Mouse (Mus musculus) liver, embryonic 14.5 days (tissue): ENCODE results near the gene Cox8a. TPM values are rescaled to one million over a fixed set of nuclear protein-coding genes. Genes with fewer than 3 reads are reported as not detected.

ENCODE experiments used
- ATAC-seq: fragments of 200-750 bp; cut with Nextera tagmentation; 2 replicates; pipeline ENCODE4 v1.8.0; 2017; ENCODE audit warnings: moderate number of reproducible peaks, mild to moderate bottlenecking, moderate library complexity; ENCODE audit not compliant: insufficient read depth
- DNase-seq, 3 experiments: peaks; one replicate each; pipeline ENCODE4 v3.0.0-alpha.2; 2012 to 2013; ENCODE audit warnings: low read depth in 3 of 3, low spot score in 3 of 3
- H3K27ac ChIP-seq: fragments of 300-500 bp; sonication (generic); 2 replicates; pipeline ENCODE4 v1.5.1; 2014; ENCODE audit warnings: moderate library complexity, mild to moderate bottlenecking, control low read depth, inconsistent platforms
- H3K27me3 ChIP-seq: fragments of 300-500 bp; sonication (generic); 2 replicates; pipeline ENCODE4 v1.6.1; 2014; ENCODE audit warnings: mild to moderate bottlenecking, low read length, moderate library complexity; ENCODE audit not compliant: control insufficient read depth, insufficient read depth
- H3K36me3 ChIP-seq: fragments of 300-500 bp; sonication (generic); replicated peaks from 2 replicates; pipeline ENCODE4 v1.6.1; 2014; ENCODE audit warnings: low read depth; ENCODE audit not compliant: control insufficient read depth, insufficient read depth
- H3K4me1 ChIP-seq, 2 experiments: fragments of 200-500 bp in 1 of 2; fragments of 300-500 bp in 1 of 2; sonication (generic) in 1 of 2; replicated peaks; 2 replicates each; pipeline ENCODE4 v1.6.1; 2012 to 2014; ENCODE audit warnings: antibody characterized with exemption in 1 of 2, inconsistent platforms in 1 of 2, low read length in 1 of 2; ENCODE audit not compliant: control insufficient read depth in 2 of 2, insufficient read depth in 2 of 2
- H3K4me2 ChIP-seq: fragments of 300-500 bp; sonication (generic); 2 replicates; pipeline ENCODE4 v1.6.1; 2014; ENCODE audit warnings: low read depth, mild to moderate bottlenecking, control low read depth, moderate library complexity
- H3K4me3 ChIP-seq, 2 experiments: fragments of 200-500 bp in 1 of 2; fragments of 300-500 bp in 1 of 2; sonication (generic) in 1 of 2; 2 replicates each; pipeline ENCODE4 v1.5.1; 2012 to 2014; ENCODE audit warnings: low read depth in 2 of 2, low read length in 2 of 2, mild to moderate bottlenecking in 2 of 2, control low read depth in 1 of 2, inconsistent platforms in 1 of 2, moderate library complexity in 1 of 2; ENCODE audit not compliant: insufficient read depth in 1 of 2
- H3K9ac ChIP-seq: fragments of 300-500 bp; sonication (generic); replicated peaks from 2 replicates; pipeline ENCODE4 v1.6.1; 2014; ENCODE audit warnings: mild to moderate bottlenecking, control low read depth, moderate library complexity
- H3K9me3 ChIP-seq: fragments of 300-500 bp; sonication (generic); 2 replicates; pipeline ENCODE4 v1.6.1; 2016; ENCODE audit warnings: low read length, mixed read lengths; ENCODE audit not compliant: control insufficient read depth
- CTCF ChIP-seq: IDR thresholded peaks from 2 replicates; pipeline ENCODE4 v1.5.1; 2016; ENCODE audit warnings: antibody characterized with exemption, low read depth, control low read depth
- EP300 ChIP-seq: IDR thresholded peaks from 2 replicates; pipeline ENCODE4 v1.6.1; 2016; ENCODE audit warnings: antibody characterized with exemption, low read depth
- WGBS: fragments of 180-500 bp; shearing (Covaris S2); extraction: QIAGEN DNeasy Blood & Tissue Kit; methylation state at CpG from one replicate; pipeline ENCODE4 v1.1.7; 2014; ENCODE audit not compliant: insufficient replicate concordance; 5-methylcytosine and 5-hydroxymethylcytosine counted together
- polyA plus RNA-seq, 2 experiments: library from polyadenylated mRNA; depleted of rRNA in 1 of 2; stranded (reverse) in 1 of 2; unstranded in 1 of 2; fragments of >200 nt; fragmentation: Nextera tagmentation in 1 of 2; extraction: Ambion mirVana in 1 of 2; gene quantifications; 2 replicates each; pipeline versions ENCODE4 v1.2.1 to v1.2.3; 2012 to 2014

The Cox8a gene
- polyA plus RNA-seq, 2 experiments: 282 to 803 TPM

- Histone ChIP-seq H3K9ac (no peak overlapping the region), H3K36me3 (no peaks in the 10 kb centered on the region), H3K27ac (no peak overlapping the region), H3K4me2 (no peak overlapping the region), H3K27me3 (peaks cover 15% of the 10 kb centered on the region), H3K9me3 (no peaks in the 10 kb centered on the region), H3K4me3 (no peak overlapping the region), H3K4me1 (peaks cover 0 to 6% of the 10 kb centered on the region in 2 experiments; a peak in 2 of 4 replicates)
- 52% methylated on average over 5 of the region's 5 CpGs for WGBS
- no peak for DNase-seq
- TF ChIP-seq EP300: no peak
- no peak for TF ChIP-seq CTCF
- ATAC-seq: no peak
These were observed 30.3 kb downstream of the Cox8a start for GRCm38 (mm10) chr19:7187157-7187556.

GRCm38 (mm10) chr19:7185715-7186291, 31.6 kb downstream of the Cox8a start:
- H3K27me3 ChIP-seq: peaks cover 20% of the 10 kb centered on the region
- H3K9me3 ChIP-seq: no peaks in the 10 kb centered on the region
- H3K4me2 ChIP-seq: no peak overlapping the region
- H3K9ac ChIP-seq: no peak overlapping the region
- no peak overlapping the region for H3K4me3 ChIP-seq
- H3K27ac ChIP-seq: no peak overlapping the region
- 24% methylated on average over 18 of the region's 18 CpGs for WGBS
- no peak for DNase-seq
- TF ChIP-seq EP300: no peak
- no peak for TF ChIP-seq CTCF
- no peaks in the 10 kb centered on the region for H3K4me1 ChIP-seq
- no peak for ATAC-seq
- H3K36me3 ChIP-seq: no peaks in the 10 kb centered on the region

DNA sequence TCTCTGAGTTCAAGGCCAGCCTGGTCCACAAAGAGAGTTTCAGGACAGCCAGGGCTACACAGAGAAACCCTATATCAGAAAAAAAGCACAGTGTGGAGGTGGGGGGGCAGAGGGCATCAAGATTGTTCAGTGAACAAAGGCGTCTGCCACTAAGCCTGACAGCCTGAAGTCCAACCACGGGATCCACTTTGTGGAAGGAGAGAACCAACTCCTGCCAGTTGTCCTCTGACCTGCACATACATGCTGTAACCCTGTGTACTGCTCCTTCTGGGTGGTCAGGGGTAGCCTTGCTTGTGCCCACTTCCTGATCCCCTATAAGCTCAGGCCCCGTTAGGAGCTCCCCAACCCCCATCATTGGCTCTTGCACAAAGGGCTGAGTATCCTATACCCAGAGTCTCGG, 32.4 kb downstream of the Cox8a start:
- no peak for TF ChIP-seq CTCF
- no peak for TF ChIP-seq EP300

GRCm38 (mm10) chr19:7183419-7183818, 34.0 kb downstream of the Cox8a start:
- 56% methylated on average over 11 of the region's 11 CpGs for WGBS
- no peak for ATAC-seq

More for the DNA sequence above, 32.4 kb downstream of the Cox8a start:
- Histone ChIP-seq H3K27ac (no peak overlapping the region), H3K9me3 (no peaks in the 10 kb centered on the region), H3K27me3 (peaks cover 21% of the 10 kb centered on the region), H3K4me3 (no peak overlapping the region), H3K4me2 (no peak overlapping the region), H3K4me1 (no peaks in the 10 kb centered on the region), H3K36me3 (no peaks in the 10 kb centered on the region), H3K9ac (no peak overlapping the region)
- no peak for ATAC-seq
- WGBS: 56% methylated on average over 4 of the region's 4 CpGs
- no peak for DNase-seq

GRCm38 (mm10) chr19:7182273-7182949, 35.0 kb downstream of the Cox8a start:
- ATAC-seq: no peak
- H3K4me2 ChIP-seq: no peak overlapping the region
- H3K27me3 ChIP-seq: peaks cover 21% of the 10 kb centered on the region
- H3K27ac ChIP-seq: no peak overlapping the region
- no peaks in the 10 kb centered on the region for H3K36me3 ChIP-seq
- no peak overlapping the region for H3K4me3 ChIP-seq
- H3K4me1 ChIP-seq: no peaks in the 10 kb centered on the region
- 11% methylated on average over 23 of the region's 23 CpGs for WGBS
- H3K9me3 ChIP-seq: no peaks in the 10 kb centered on the region
- no peak for TF ChIP-seq EP300
- no peak for TF ChIP-seq CTCF
- no peak overlapping the region for H3K9ac ChIP-seq
- DNase-seq: no peak

More at GRCm38 (mm10) chr19:7183419-7183818, 34.0 kb downstream of the Cox8a start:
- Histone ChIP-seq H3K36me3 (no peaks in the 10 kb centered on the region), H3K27ac (no peak overlapping the region), H3K4me1 (no peaks in the 10 kb centered on the region), H3K9ac (no peak overlapping the region), H3K9me3 (no peaks in the 10 kb centered on the region), H3K4me2 (no peak overlapping the region), H3K4me3 (no peak overlapping the region), H3K27me3 (peaks cover 21% of the 10 kb centered on the region)
- no peak for DNase-seq
- TF ChIP-seq CTCF (no peak), EP300 (no peak)
